Mouse (Mus musculus) neural tube, embryonic 12.5 days (tissue): ENCODE results near the gene Lmtk2. TPM values are rescaled to one million over a fixed set of nuclear protein-coding genes. Genes with fewer than 3 reads are reported as not detected.

Source experiments
- ATAC-seq: fragments of 200-750 bp; cut with Nextera tagmentation; 2 replicates; pipeline ENCODE4 v1.8.0; 2017; ENCODE audit warnings: low read depth, mild to moderate bottlenecking, moderate TSS enrichment, moderate library complexity; ENCODE audit not compliant: low FRiP score
- H3K27ac ChIP-seq: fragments of 300-500 bp; sonication (generic); 2 replicates; pipeline ENCODE4 v1.5.1; 2016
- H3K27me3 ChIP-seq: fragments of 300-500 bp; sonication (generic); replicated peaks from 2 replicates; pipeline ENCODE4 v1.6.1; 2016; ENCODE audit warnings: mild to moderate bottlenecking
- H3K36me3 ChIP-seq: fragments of 300-500 bp; sonication (generic); 2 replicates; pipeline ENCODE4 v1.6.1; 2016; ENCODE audit warnings: mild to moderate bottlenecking
- H3K4me1 ChIP-seq: fragments of 300-500 bp; sonication (generic); 2 replicates; pipeline ENCODE4 v1.6.1; 2016
- H3K4me2 ChIP-seq: fragments of 300-500 bp; sonication (generic); replicated peaks from 2 replicates; pipeline ENCODE4 v1.6.1; 2016; ENCODE audit warnings: mild to moderate bottlenecking
- H3K4me3 ChIP-seq: fragments of 300-500 bp; sonication (generic); 2 replicates; pipeline ENCODE4 v1.5.1; 2016
- H3K9ac ChIP-seq: fragments of 300-500 bp; sonication (generic); 2 replicates; pipeline ENCODE4 v1.6.1; 2016; ENCODE audit warnings: mild to moderate bottlenecking
- H3K9me3 ChIP-seq: fragments of 300-500 bp; sonication (generic); 2 replicates; pipeline ENCODE4 v1.6.1; 2016; ENCODE audit warnings: mild to moderate bottlenecking
- WGBS: fragments of 180-500 bp; shearing (Covaris S2); methylation state at CpG from one replicate; pipeline ENCODE4 v1.1.7; 2016; 5-methylcytosine and 5-hydroxymethylcytosine counted together
- polyA plus RNA-seq: library from polyadenylated mRNA; unstranded; fragments of >200 nt; fragmentation: Nextera tagmentation; extraction: Ambion mirVana; gene quantifications from 2 replicates; pipeline ENCODE4 v1.2.1, GENCODE M21; 2016

The Lmtk2 gene
- polyA plus RNA-seq, 1 experiment from 2014 or later = 9.0 TPM

GRCm38 (mm10) chr5:144114068-144114467 lies 13.8 kb downstream of the Lmtk2 start:
- Histone ChIP-seq H3K4me3 (no peak overlapping the region), H3K4me2 (no peak overlapping the region), H3K27ac (no peak overlapping the region), H3K9ac (no peak overlapping the region), H3K9me3 (no peaks in the 10 kb centered on the region), H3K36me3 (no peaks in the 10 kb centered on the region), H3K27me3 (no peaks in the 10 kb centered on the region), H3K4me1 (peaks cover 5% of the 10 kb centered on the region; the same call in 1 of the 2 replicates)
- no peak for ATAC-seq
- WGBS = 94% methylated on average over 2 of the region's 2 CpGs

GRCm38 (mm10) chr5:144114970-144115627 lies 14.9 kb downstream of the Lmtk2 start:
- no peak for ATAC-seq
- Histone ChIP-seq H3K9ac (no peak overlapping the region), H3K27me3 (no peaks in the 10 kb centered on the region), H3K27ac (no peak overlapping the region), H3K36me3 (no peaks in the 10 kb centered on the region), H3K4me1 (peaks cover 5% of the 10 kb centered on the region; the same call in 1 of the 2 replicates), H3K9me3 (no peaks in the 10 kb centered on the region), H3K4me3 (no peak overlapping the region), H3K4me2 (no peak overlapping the region)
- 83% methylated on average over 5 of the region's 5 CpGs for WGBS

GRCm38 (mm10) chr5:144115628-144115977 lies 15.4 kb downstream of the Lmtk2 start:
- Histone ChIP-seq H3K4me2 (no peak overlapping the region), H3K9ac (no peak overlapping the region), H3K27ac (no peak overlapping the region), H3K4me1 (peaks cover 5% of the 10 kb centered on the region; the same call in 1 of the 2 replicates), H3K9me3 (no peaks in the 10 kb centered on the region), H3K27me3 (no peaks in the 10 kb centered on the region), H3K36me3 (no peaks in the 10 kb centered on the region), H3K4me3 (no peak overlapping the region)
- ATAC-seq = no peak
- WGBS = 76% methylated on average over 2 of the region's 2 CpGs

- H3K36me3 ChIP-seq = no peaks in the 10 kb centered on the region
- H3K4me3 ChIP-seq = no peak overlapping the region
- WGBS = 97% methylated on average over 4 of the region's 4 CpGs
- no peak overlapping the region for H3K9ac ChIP-seq
- H3K27ac ChIP-seq = no peak overlapping the region
- H3K9me3 ChIP-seq = no peaks in the 10 kb centered on the region
- no peaks in the 10 kb centered on the region for H3K27me3 ChIP-seq
- no peak overlapping the region for H3K4me2 ChIP-seq
- no peaks in the 10 kb centered on the region; the same call in 1 of the 2 replicates for H3K4me1 ChIP-seq
- ATAC-seq = no peak
Observed at GRCm38 (mm10) chr5:144118271-144118670, 18.0 kb downstream of the Lmtk2 start.

GRCm38 (mm10) chr5:144119286-144119685 lies 19.1 kb downstream of the Lmtk2 start:
- WGBS = 93% methylated on average over 2 of the region's 2 CpGs
- ATAC-seq = no peak

GRCm38 (mm10) chr5:144121489-144121888 lies 21.3 kb downstream of the Lmtk2 start:
- Histone ChIP-seq H3K27me3 (no peaks in the 10 kb centered on the region), H3K4me3 (no peak overlapping the region), H3K4me1 (0 out of 2 replicates have a peak, but pooled peaks cover 3% of the 10 kb centered on the region), H3K27ac (no peak overlapping the region), H3K4me2 (no peak overlapping the region), H3K9me3 (no peaks in the 10 kb centered on the region), H3K36me3 (no peaks in the 10 kb centered on the region), H3K9ac (no peak overlapping the region)
- no peak for ATAC-seq

More at GRCm38 (mm10) chr5:144119286-144119685, 19.1 kb downstream of the Lmtk2 start:
- H3K4me2 ChIP-seq = no peak overlapping the region
- no peaks in the 10 kb centered on the region for H3K4me1 ChIP-seq
- H3K9me3 ChIP-seq = no peaks in the 10 kb centered on the region
- H3K9ac ChIP-seq = no peak overlapping the region
- H3K27me3 ChIP-seq = no peaks in the 10 kb centered on the region
- H3K36me3 ChIP-seq = no peaks in the 10 kb centered on the region
- H3K4me3 ChIP-seq = no peak overlapping the region
- H3K27ac ChIP-seq = no peak overlapping the region

- Histone ChIP-seq H3K36me3 (peaks cover 16% of the 10 kb centered on the region; the same call in 1 of the 2 replicates), H3K9ac (no peak overlapping the region), H3K4me1 (0 out of 2 replicates have a peak, but pooled peaks cover 3% of the 10 kb centered on the region), H3K27me3 (no peaks in the 10 kb centered on the region), H3K4me3 (no peak overlapping the region), H3K9me3 (no peaks in the 10 kb centered on the region), H3K27ac (no peak overlapping the region), H3K4me2 (no peak overlapping the region)
- no peak for ATAC-seq
- 86% methylated on average over 9 of the region's 9 CpGs for WGBS
Observed at GRCm38 (mm10) chr5:144125979-144126755, 25.9 kb downstream of the Lmtk2 start.

- ATAC-seq = no peak
- Histone ChIP-seq H3K9me3 (no peaks in the 10 kb centered on the region), H3K27ac (no peak overlapping the region), H3K4me2 (no peak overlapping the region), H3K4me1 (no peaks in the 10 kb centered on the region), H3K9ac (no peak overlapping the region), H3K4me3 (no peak overlapping the region), H3K36me3 (peaks cover 24% of the 10 kb centered on the region), H3K27me3 (no peaks in the 10 kb centered on the region)
- 92% methylated on average over 5 of the region's 5 CpGs for WGBS
Observed at GRCm38 (mm10) chr5:144143531-144143930, 43.3 kb downstream of the Lmtk2 start.

- no peak for ATAC-seq
- Histone ChIP-seq H3K9me3 (no peaks in the 10 kb centered on the region), H3K36me3 (peaks cover 29% of the 10 kb centered on the region)
Observed at GRCm38 (mm10) chr5:144146898-144147297, 46.7 kb downstream of the Lmtk2 start.

GRCm38 (mm10) chr5:144149530-144149929 lies 49.3 kb downstream of the Lmtk2 start:
- WGBS = 95% methylated on average over 4 of the region's 4 CpGs
- Histone ChIP-seq H3K36me3 (peaks cover 29% of the 10 kb centered on the region), H3K9me3 (no peaks in the 10 kb centered on the region), H3K27me3 (no peaks in the 10 kb centered on the region), H3K4me3 (no peak overlapping the region), H3K9ac (no peak overlapping the region), H3K4me1 (no peaks in the 10 kb centered on the region), H3K27ac (no peak overlapping the region), H3K4me2 (no peak overlapping the region)
- ATAC-seq = no peak

More at GRCm38 (mm10) chr5:144146898-144147297, 46.7 kb downstream of the Lmtk2 start:
- Histone ChIP-seq H3K27me3 (no peaks in the 10 kb centered on the region), H3K4me3 (no peak overlapping the region), H3K27ac (no peak overlapping the region), H3K9ac (no peak overlapping the region), H3K4me2 (no peak overlapping the region), H3K4me1 (no peaks in the 10 kb centered on the region)

GRCm38 (mm10) chr5:144151270-144151669 lies 51.0 kb downstream of the Lmtk2 start:
- H3K4me2 ChIP-seq = no peak overlapping the region

GRCm38 (mm10) chr5:144154528-144154927 lies 54.3 kb downstream of the Lmtk2 start:
- Histone ChIP-seq H3K27me3 (no peaks in the 10 kb centered on the region), H3K4me2 (no peak overlapping the region), H3K27ac (no peak overlapping the region), H3K36me3 (peaks cover 35% of the 10 kb centered on the region), H3K9me3 (no peaks in the 10 kb centered on the region), H3K4me3 (no peak overlapping the region), H3K4me1 (no peaks in the 10 kb centered on the region), H3K9ac (no peak overlapping the region)
- 35% methylated on average over 7 of the region's 7 CpGs for WGBS
- no peak for ATAC-seq

More at GRCm38 (mm10) chr5:144151270-144151669, 51.0 kb downstream of the Lmtk2 start:
- 95% methylated on average over 4 of the region's 4 CpGs for WGBS
- H3K4me1 ChIP-seq = no peaks in the 10 kb centered on the region
- no peak overlapping the region for H3K9ac ChIP-seq
- H3K36me3 ChIP-seq = peaks cover 26% of the 10 kb centered on the region
- ATAC-seq = no peak
- H3K27me3 ChIP-seq = no peaks in the 10 kb centered on the region
- no peaks in the 10 kb centered on the region for H3K9me3 ChIP-seq
- no peak overlapping the region for H3K27ac ChIP-seq
- H3K4me3 ChIP-seq = no peak overlapping the region
